Mouse (Mus musculus) left cerebral cortex, adult 2 months (tissue): ENCODE measurements around the gene Prdm15. TPM values are rescaled to one million over a fixed set of nuclear protein-coding genes. Genes with fewer than 3 reads are reported as not detected.

ENCODE experiments used
- DNase-seq, 2 experiments: peaks; one replicate each; pipeline ENCODE4 v3.0.0; 2021 to 2022; ENCODE audit warnings: low spot score in 2 of 2, mixed read lengths in 1 of 2; ENCODE audit errors: extremely low spot score in 1 of 2
- H3K27ac ChIP-seq: fragments of 200-600 bp; 2 replicates; pipeline ENCODE4 v1.8.1; 2022
- H3K4me3 ChIP-seq: fragments of 200-600 bp; 2 replicates; pipeline ENCODE4 v1.8.1; 2022
- CTCF ChIP-seq: fragments of 200-600 bp; IDR thresholded peaks from 2 replicates; pipeline ENCODE4 v1.8.1; 2022; ENCODE audit warnings: antibody characterized with exemption, mild to moderate bottlenecking, moderate library complexity
- intact Hi-C: fragments of 180-260 bp; cut with DNase I; formaldehyde crosslinking; loops from one replicate; pipeline ENCODE4 v1.15.1; 2025
- microRNA-seq, 2 experiments: library from miRNA; unstranded; fragments of <30 nt; microRNA quantifications; one replicate each; pipeline ENCODE4 v1.2.0; 2021
- total RNA-seq, 2 experiments: library from RNA; stranded (reverse); gene quantifications; 2 replicates each; pipeline ENCODE4 v1.2.3; 2021

The Prdm15 gene
- total RNA-seq, 2 experiments from 2014 or later = 22.1 to 25.6 TPM

- TF ChIP-seq CTCF = no peak
- no peak for DNase-seq
- Histone ChIP-seq H3K4me3 (no peak overlapping the region), H3K27ac (no peak overlapping the region)
- intact Hi-C loops = loop anchor here (5.0 kb wide), 1 partner anchor 57 kb away; no protein-coding TSS in a partner anchor
Observed at GRCm38 (mm10) chr16:97764626-97765025, 87.0 kb downstream of the Prdm15 start.

- intact Hi-C loops = no loop called here
- Histone ChIP-seq H3K4me3 (no peak overlapping the region), H3K27ac (no peak overlapping the region)
- no peak for DNase-seq
- TF ChIP-seq CTCF = no peak
Observed at GRCm38 (mm10) chr16:97763990-97764340, 87.7 kb downstream of the Prdm15 start.

GRCm38 (mm10) chr16:97763061-97763989, 88.3 kb downstream of the Prdm15 start, which contains the start of gene Ripk4:
Gene Ripk4, minus strand, starts transcription at chr16:97763787.
- peak within 1 kb of the TSS; percentile 17 for H3K4me3 ChIP-seq
- no peak within 1 kb of the TSS for H3K27ac ChIP-seq
- intact Hi-C loops = no loop called here
- TF ChIP-seq CTCF = no peak
- DNase-seq = peak in 1 of 2 experiments; percentile 10

GRCm38 (mm10) chr16:97761782-97762181, 89.9 kb downstream of the Prdm15 start:
- no peak overlapping the region for H3K27ac ChIP-seq
- no peak overlapping the region for H3K4me3 ChIP-seq
- DNase-seq = no peak
- no peak for TF ChIP-seq CTCF
- intact Hi-C loops = no loop called here

GRCm38 (mm10) chr16:97759681-97760080, 92.0 kb downstream of the Prdm15 start:
- no peak for TF ChIP-seq CTCF
- Histone ChIP-seq H3K4me3 (no peak overlapping the region), H3K27ac (no peak overlapping the region)
- intact Hi-C loops = no loop called here
- no peak for DNase-seq

- H3K27ac ChIP-seq = no peak overlapping the region
- intact Hi-C loops = no loop called here
- H3K4me3 ChIP-seq = no peak overlapping the region
- DNase-seq = no peak
- no peak for TF ChIP-seq CTCF
Observed at GRCm38 (mm10) chr16:97758288-97758687, 93.4 kb downstream of the Prdm15 start.

- no peak for DNase-seq
- Histone ChIP-seq H3K4me3 (no peak overlapping the region), H3K27ac (no peak overlapping the region)
- intact Hi-C loops = no loop called here
- TF ChIP-seq CTCF = no peak
Observed at GRCm38 (mm10) chr16:97756460-97756859, 95.2 kb downstream of the Prdm15 start.

- H3K4me3 ChIP-seq = no peak overlapping the region
- TF ChIP-seq CTCF = no peak
- intact Hi-C loops = no loop called here
- DNase-seq = no peak
- H3K27ac ChIP-seq = no peak overlapping the region
Observed at GRCm38 (mm10) chr16:97752316-97752941, 99.2 kb downstream of the Prdm15 start.

- DNase-seq = no peak
- H3K27ac ChIP-seq = no peak overlapping the region
- H3K4me3 ChIP-seq = no peak overlapping the region
- intact Hi-C loops = no loop called here
- no peak for TF ChIP-seq CTCF
Observed at GRCm38 (mm10) chr16:97751884-97752283, 99.8 kb downstream of the Prdm15 start.

GRCm38 (mm10) chr16:97748421-97748820, 103.2 kb downstream of the Prdm15 start:
- Histone ChIP-seq H3K27ac (no peak overlapping the region), H3K4me3 (no peak overlapping the region)
- intact Hi-C loops = no loop called here
- TF ChIP-seq CTCF = no peak
- no peak for DNase-seq

Small RNA genes within 50 kb of the gene (microRNA-seq; reads per million reads assigned to microRNA genes)
- gene Mir6964 = 0.24 to 0.49 reads per million in 2 experiments

Other genes starting within 250 kb of the Prdm15 start
- not detected for gene Tmprss2, start 240.7 kb downstream of the Prdm15 start, total RNA-seq
- gene Ripk4, start 88.1 kb downstream of the Prdm15 start, total RNA-seq = under 1 TPM; 0.16 to 0.47 TPM
- gene C2cd2, start 110.7 kb upstream of the Prdm15 start, total RNA-seq = 10 to 100 TPM; 14.4 to 18.5 TPM
- gene Zbtb21, start 110.8 kb upstream of the Prdm15 start, total RNA-seq = 10 to 100 TPM; 30.8 to 31.5 TPM
- 10 to 100 TPM; 26.1 to 26.5 TPM for gene B230307C23Rik, start 145.5 kb upstream of the Prdm15 start, total RNA-seq
- 1 to 10 TPM; 7.0 to 8.3 TPM for gene A630089N07Rik, start 230.6 kb upstream of the Prdm15 start, total RNA-seq